Mouse (Mus musculus) CH12.LX (cell line): ENCODE results near the gene Nox1.

Experiments
- CTCF ChIP-seq, 2 experiments: IDR thresholded peaks in 1 of 2; conservative IDR thresholded peaks in 1 of 2; 2 replicates each; pipeline ENCODE4 v1.5.1; 2011 to 2012; ENCODE audit warnings: low read depth in 2 of 2, low read length in 2 of 2, improper control_type of control experiment in 1 of 2, inconsistent platforms in 1 of 2, mild to moderate bottlenecking in 1 of 2, moderate library complexity in 1 of 2
- EP300 ChIP-seq: IDR thresholded peaks from 2 replicates; pipeline ENCODE4 v1.6.1; 2011; ENCODE audit warnings: low read length, improper control_type of control experiment
- JUN ChIP-seq: IDR thresholded peaks from 2 replicates; pipeline ENCODE4 v1.6.1; 2011; ENCODE audit warnings: low read depth, mild to moderate bottlenecking, low read length, improper control_type of control experiment, moderate library complexity; ENCODE audit not compliant: insufficient read depth
- JUND ChIP-seq: conservative IDR thresholded peaks from 2 replicates; pipeline ENCODE4 v1.6.1; 2011; ENCODE audit warnings: low read depth, low read length, improper control_type of control experiment
- MAZ ChIP-seq: IDR thresholded peaks from 2 replicates; pipeline ENCODE4 v1.6.1; 2012; ENCODE audit warnings: low read depth, mild to moderate bottlenecking, inconsistent platforms, low read length, improper control_type of control experiment, moderate library complexity
- POLR2A ChIP-seq: IDR thresholded peaks from 2 replicates; pipeline ENCODE4 v1.6.1; 2011; ENCODE audit warnings: low read depth, mild to moderate bottlenecking, improper control_type of control experiment, low read length
- POLR2AphosphoS2 ChIP-seq: IDR thresholded peaks from 2 replicates; pipeline ENCODE4 v1.6.1; 2011; ENCODE audit warnings: low read depth, low read length, improper control_type of control experiment
- RAD21 ChIP-seq: IDR thresholded peaks from 2 replicates; pipeline ENCODE4 v1.6.1; 2011; ENCODE audit warnings: low read depth, mild to moderate bottlenecking, low read length, improper control_type of control experiment, moderate library complexity
- RCOR1 ChIP-seq: conservative IDR thresholded peaks from 2 replicates; pipeline ENCODE4 v1.6.1; 2012; ENCODE audit warnings: low read depth, mild to moderate bottlenecking, inconsistent platforms, low read length, improper control_type of control experiment
- USF2 ChIP-seq: conservative IDR thresholded peaks from 2 replicates; pipeline ENCODE4 v1.6.1; 2011; ENCODE audit warnings: low read depth, low read length, improper control_type of control experiment

DNA sequence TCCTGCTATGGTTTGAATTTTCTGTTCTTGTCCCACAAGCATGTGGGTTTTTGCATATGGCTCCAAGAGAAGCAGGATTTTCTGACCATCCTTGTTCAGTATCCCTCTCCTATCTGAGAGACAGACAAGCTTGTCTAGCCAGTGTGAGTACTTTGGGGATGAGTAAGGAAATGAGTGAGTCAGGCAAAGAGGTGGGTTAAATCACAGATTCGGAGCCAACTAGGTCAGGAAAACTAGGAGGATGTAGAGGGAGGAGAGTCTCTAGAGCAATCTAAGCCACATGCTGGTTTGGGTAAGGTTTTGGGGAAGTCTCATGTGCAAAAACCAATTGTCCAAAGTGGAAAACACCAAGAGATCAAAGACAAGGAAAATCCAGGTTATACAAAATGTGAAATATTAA, 80.2 kb downstream of the Nox1 start:
- TF ChIP-seq POLR2A (no peak), EP300 (no peak), CTCF (conservative IDR thresholded peaks at IDR 0.05 in 1 of 2, IDR thresholded peaks at IDR 0.05 in 1 of 2; ENCODE audit: low read depth in 2 of 2, low read length in 2 of 2) (no peak), MAZ (no peak), JUN (no peak), POLR2AphosphoS2 (no peak), JUND (no peak), RAD21 (no peak), RCOR1 (no peak), USF2 (no peak)
